22 mouse cellular contexts compared by ENCODE assay signal in genomic region chr3:79720756-79721484, GRCm38 (mm10). TPM values are rescaled to one million over a fixed set of nuclear protein-coding genes. Genes with fewer than 3 reads are reported as not detected.
"Had no signal": no experiment of that assay in that cellular context is flagged by ENCODE, and none has a peak within 500 bp of the region (broad histone marks: within the 10 kb centered on the region; RNA-seq: fewer than 3 reads in every experiment).

No protein-coding gene starts in this region.

- H3K4me3 ChIP-seq: layer of hippocampus, adult 2 months; limb, embryonic 10.5 days; limb, embryonic 13.5 days had no signal

- H3K9me3 ChIP-seq: limb, embryonic 10.5 days; limb, embryonic 13.5 days had no signal

- H3K27ac ChIP-seq: kidney, postnatal 0 days; layer of hippocampus, adult 2 months; limb, embryonic 10.5 days; limb, embryonic 13.5 days; macrophage; stomach, postnatal 0 days had no signal

- DNase-seq: kidney, adult 2 months; kidney, postnatal 25 days; layer of hippocampus, adult 9-11 months; layer of hippocampus, postnatal 36 days; lung, embryonic 14.5 days; midbrain, embryonic 14.5 days; thymus, adult 2 months; thymus, postnatal 14 days; thymus, postnatal 4 days had no signal

- H3K27me3 ChIP-seq: limb, embryonic 13.5 days had no signal

- ATAC-seq: intestine, postnatal 0 days; lung, postnatal 0 days had no signal

- H3K9ac ChIP-seq: limb, embryonic 13.5 days; lung, embryonic 14.5 days had no signal

- H3K4me1 ChIP-seq: limb, embryonic 10.5 days; limb, embryonic 13.5 days had no signal

- H3K4me2 ChIP-seq: limb, embryonic 13.5 days; lung, embryonic 14.5 days had no signal

- H3K36me3 ChIP-seq: limb, embryonic 10.5 days; limb, embryonic 13.5 days had no signal

RNA-seq across cellular contexts. Expression of gene Rxfp1, which starts 16.8 kb away (rescaled TPM):
- total RNA-seq: liver, adult 2 months had no signal
- polyA plus RNA-seq: intestine, embryonic 14.5 days; kidney, embryonic 14.5 days; kidney, postnatal 0 days; liver, adult 2 months; macrophage; midbrain, embryonic 14.5 days; small intestine, adult 2 months; stomach, embryonic 14.5 days; stomach, postnatal 0 days had no signal
